Mouse (Mus musculus) left cerebral cortex, postnatal 25 days (tissue): Measurements from ENCODE around the gene Syt2. TPM values are rescaled to one million over a fixed set of nuclear protein-coding genes. Genes with fewer than 3 reads are reported as not detected.
A peak's percentile ranks its signal among the peaks of the same experiment; 100 is the strongest.

ENCODE experiments used
- DNase-seq, 2 experiments: peaks; one replicate each; pipeline ENCODE4 v3.0.0; 2022; ENCODE audit warnings: low spot score in 2 of 2, mixed read lengths in 1 of 2
- intact Hi-C: fragments of 180-260 bp; cut with DNase I; formaldehyde crosslinking; loops from one replicate; pipeline ENCODE4 v1.15.1; 2025
- total RNA-seq, 2 experiments: library from RNA; stranded (reverse); gene quantifications; 2 replicates each; pipeline ENCODE4 v1.2.3; 2021

The Syt2 gene
- total RNA-seq, 2 experiments from 2014 or later = 42.8 to 49.3 TPM

DNA sequence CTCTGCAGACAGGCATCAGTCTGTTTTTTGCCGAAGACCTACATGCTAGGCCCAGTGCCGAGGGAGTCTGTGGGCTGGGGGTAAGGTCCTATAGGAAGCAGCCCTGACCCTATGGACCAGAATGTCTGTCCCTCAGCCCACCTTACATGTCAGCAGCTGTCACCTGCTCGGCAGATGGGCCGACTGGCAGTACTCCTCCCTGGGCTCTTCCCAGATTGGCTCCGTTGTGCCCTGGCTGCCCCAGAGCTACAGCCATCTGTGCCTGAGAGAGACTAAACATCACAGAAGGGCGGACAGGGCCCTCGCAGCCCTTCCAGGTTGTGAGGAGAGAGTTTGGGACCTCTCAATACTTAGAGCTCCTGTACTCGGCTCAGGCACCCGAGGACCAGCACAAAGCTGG lies 52.9 kb downstream of the Syt2 start:
- intact Hi-C loops = no loop called here
- DNase-seq = no peak

DNA sequence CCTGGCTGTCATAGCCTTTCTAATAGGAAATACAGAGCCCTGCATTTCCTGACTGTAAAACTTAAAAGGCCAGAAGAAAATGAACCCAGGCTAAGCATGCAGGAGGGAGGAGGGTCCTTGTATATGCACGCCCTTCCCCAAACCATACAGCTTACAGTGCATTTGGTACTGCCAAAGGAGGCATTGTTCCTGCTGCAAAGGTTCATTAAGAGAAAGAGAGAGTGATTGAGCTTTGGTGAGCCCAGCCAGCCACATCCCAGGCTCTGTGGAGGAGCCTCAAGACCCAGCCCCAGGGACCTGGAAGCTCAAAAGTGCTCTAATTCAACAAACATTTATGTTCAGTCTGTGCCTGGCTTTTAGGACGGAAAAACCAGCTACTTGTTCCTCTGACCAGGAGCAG lies 53.7 kb downstream of the Syt2 start:
- intact Hi-C loops = no loop called here
- no peak for DNase-seq

DNA sequence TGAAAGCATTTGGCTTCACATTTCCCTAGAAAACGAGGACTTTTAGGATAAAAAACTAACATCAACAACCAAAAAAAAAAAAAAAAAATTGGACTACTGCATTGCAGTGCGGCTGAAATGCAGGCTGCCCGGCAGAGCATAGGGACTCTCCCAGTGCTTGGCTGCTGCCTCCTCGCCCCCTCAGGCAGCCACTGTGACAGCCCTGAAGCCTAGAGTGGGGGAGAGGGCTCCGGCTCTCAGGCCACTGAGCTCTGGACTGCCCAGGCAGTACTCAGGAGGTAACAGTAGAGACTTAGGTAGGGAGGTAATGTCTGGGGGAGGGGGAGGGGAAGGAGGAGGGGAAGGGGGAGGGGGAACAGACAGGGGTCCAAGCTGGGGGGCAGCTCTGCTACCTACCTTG lies 54.2 kb downstream of the Syt2 start:
- intact Hi-C loops = no loop called here
- no peak for DNase-seq

DNA sequence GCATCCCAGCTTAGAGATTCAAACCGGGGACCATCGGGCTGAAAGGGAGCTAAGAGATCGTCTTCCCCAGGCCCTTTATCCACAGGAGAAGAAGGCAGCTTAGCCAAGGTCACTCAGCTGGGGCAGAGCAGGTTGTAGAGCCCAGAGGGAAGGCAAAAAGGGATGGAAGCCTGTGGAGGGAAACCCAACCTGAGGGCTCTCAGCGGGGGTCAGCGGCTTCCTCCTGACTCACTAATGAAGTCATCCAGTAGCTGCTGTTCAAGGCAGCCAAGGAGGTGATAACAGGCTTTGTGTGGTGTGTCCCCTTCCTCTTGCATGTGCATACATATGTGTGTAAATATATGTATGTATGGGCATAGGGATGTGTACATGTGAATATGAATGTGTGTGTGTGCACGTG lies 54.7 kb downstream of the Syt2 start:
- intact Hi-C loops = no loop called here
- DNase-seq = no peak

DNA sequence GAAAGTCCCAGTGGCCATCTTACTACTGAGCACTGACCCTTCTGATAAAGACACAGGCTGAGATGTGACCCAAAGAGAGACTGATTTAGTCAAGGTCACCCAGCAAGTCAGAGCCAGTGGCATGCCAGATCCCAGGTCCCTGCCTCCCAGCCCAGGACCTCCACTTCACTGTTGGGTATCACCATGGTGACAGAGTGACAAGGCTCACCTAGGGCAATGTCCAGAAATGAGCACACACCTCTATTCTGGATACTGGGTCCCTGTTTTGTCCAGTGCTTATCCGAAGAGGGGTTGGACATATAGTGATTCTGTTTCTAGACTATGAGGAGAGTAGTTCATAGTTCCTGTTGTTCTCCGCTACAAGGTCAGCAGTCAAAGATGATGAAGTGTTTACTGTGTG lies 56.8 kb downstream of the Syt2 start:
- intact Hi-C loops = no loop called here
- no peak for DNase-seq

DNA sequence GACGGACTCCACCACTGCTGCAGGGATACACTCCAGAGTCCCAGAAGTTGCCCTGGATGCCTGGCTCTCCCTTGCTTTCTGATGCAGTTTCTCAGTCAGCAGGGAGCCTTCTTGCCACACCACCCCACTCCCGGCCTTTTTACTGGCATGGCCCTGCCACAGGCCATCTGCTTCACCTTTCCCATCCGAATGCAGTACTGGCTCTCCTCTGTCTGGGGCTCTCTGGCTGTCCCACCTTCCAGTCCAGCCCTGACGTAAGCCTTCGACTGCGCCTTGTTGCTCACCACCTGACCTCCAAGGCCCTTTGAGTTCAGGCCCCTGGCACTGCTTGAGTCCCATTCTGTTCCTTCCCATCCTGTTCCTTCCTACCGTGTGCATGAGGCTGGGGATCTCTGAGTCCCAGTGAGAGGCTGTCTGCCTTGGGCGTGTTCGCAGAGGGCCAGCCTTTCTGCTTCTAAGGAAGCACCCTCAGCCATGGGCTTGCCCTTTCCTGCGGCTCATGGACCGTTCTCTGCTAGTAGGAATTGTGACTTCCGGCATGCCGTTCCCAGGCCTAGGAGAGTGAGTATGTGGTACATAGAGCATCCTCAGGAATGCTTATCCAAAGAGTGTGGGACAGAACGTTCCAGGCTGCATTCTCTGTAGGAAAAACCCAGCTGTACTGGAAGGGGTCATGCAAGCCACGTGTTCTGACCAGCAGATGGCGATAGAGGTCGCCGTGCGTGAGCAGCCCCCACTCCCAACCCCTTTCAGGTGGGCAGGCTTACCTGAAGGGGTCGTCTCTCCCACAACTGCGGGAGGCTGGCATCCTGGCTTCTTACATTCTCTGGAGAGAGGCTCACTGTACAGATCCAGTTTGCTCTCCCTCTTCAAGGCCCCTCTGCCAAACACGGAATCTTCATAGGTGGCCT lies 58.2 kb downstream of the Syt2 start:
- intact Hi-C loops = no loop called here
- peak; percentile 21 to 25 for DNase-seq

DNA sequence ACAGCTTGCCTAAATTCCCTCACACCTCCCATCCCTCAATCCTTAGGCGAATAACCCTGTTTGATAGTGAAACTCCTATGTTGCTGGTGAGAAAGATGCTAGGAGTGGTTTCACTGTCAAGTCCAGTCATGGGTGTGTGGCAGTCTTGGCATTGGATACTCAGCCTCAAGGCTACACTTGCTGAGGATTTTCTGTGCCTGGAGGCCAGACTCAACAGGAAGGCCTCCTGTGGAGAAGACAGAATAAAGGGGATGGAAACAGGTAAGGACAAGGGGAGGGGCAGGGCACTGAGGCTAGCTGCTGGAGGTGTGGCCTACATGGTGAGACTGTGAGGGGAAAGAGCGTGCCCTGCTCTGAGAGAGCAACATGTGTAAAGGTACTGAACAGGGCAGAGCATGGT lies 60.1 kb downstream of the Syt2 start:
- DNase-seq = no peak
- intact Hi-C loops = no loop called here

DNA sequence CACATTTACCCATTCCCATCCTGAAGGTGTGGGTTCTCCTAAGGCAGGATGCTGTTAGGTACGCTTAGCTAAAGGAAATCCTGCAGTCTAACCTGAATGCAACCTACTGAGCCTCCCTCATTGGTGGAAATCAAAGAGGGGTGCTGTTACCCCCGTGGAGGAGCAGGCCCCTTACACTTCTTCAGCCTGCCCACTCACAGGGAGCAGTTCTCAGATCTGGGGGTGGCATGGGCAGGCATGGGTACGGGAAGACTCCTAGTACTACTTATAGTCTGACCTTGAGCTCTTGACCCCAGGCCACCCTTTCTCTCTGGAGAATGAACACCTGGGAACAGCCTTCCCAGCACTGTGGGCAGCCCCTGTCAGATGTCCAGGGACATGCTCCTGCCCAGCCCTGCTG lies 61.0 kb downstream of the Syt2 start:
- no peak for DNase-seq
- intact Hi-C loops = no loop called here

DNA sequence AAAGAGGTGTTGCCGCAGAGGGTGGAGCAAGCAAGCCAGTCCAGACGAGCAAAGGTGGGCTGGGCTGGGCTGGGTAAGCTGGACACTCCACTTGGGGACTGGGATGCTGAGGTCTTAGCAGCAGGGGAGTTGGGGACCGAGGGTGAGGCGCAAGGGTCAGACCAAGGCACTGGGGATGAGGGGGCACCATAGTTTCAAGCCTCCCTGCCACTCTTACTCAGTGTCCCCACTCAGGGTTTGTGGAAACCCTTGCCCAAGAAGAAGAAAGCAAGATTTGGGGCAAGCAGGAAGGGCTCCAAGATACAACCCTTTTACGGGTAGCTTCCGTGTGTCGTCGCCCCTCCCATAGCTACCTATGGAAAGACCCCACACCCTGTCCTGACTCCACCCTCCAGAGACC lies 61.8 kb downstream of the Syt2 start:
- intact Hi-C loops = no loop called here
- DNase-seq = no peak

DNA sequence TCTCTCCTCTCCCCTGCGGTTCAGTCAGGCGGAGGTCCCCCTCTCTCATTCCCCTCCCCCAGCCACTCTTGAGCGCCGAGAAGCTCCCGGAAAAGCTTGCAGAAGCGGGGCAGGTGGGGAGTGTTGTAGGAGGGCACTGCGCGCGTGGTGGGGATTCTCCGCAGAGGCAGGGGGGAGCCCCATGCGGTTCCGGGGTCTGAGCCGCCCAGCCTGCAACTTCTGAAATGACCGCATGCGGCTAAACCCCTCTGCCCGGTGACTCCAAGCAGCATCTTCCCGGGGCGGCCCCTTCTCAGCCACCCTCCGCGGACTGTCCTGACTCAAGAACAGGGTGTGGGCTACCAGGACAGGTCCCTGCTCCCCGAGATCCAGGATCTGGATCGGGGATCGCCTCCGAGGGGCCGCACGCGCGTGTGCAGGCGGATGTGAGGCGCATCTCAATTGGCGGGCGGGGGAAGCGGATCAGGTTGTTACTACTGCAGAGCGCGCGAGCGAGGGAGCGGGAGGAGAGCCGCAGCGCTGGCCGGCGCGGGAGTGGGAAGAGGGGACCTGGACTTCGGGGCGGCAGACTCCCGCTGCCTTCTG lies 62.4 kb downstream of the Syt2 start:
- intact Hi-C loops = no loop called here
- peak; percentile 45 to 50 for DNase-seq

DNA sequence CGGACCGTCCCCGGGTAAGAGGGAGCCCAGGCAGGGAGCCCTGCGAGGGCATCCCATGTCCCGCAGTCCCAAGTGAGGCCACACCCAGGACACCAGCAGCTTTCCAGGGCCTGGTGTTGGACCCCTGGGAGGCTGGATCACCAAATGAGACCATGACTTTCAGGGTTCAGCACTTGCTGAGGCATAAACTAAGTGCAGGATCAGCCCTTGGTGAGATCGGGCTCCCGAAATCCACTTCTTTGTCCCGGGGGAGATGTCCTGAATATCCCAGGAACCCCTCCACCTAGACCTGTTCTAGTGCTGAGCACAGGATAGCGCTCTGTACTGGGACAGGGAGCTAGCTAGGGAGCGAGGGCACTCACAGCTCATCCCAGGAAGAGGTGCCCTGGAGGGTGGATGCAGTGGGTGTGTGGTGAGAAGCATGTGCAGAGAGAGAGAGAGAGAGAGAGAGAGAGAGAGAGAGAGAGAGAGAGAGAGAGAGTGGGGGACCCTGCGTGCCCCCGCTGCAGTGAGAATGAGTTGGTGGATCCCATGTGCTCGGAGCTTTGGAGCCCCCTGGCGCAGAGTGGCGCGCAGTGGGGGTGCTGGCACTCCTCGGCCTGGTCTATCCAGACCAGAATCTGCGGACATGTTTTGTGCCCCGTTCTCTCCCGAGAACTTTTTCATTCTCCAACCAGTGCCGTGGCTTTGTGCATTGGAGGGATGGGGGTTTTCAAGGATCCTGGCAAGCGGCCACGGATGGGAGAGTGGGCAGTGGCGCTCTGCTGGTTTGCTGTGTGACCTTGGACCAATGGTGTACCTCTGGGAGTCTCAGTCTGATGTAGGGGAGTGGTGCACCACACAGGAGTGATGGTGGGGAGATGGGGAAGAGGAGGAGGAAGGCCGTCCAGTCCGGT lies 63.2 kb downstream of the Syt2 start:
- no peak for DNase-seq
- intact Hi-C loops = no loop called here

DNA sequence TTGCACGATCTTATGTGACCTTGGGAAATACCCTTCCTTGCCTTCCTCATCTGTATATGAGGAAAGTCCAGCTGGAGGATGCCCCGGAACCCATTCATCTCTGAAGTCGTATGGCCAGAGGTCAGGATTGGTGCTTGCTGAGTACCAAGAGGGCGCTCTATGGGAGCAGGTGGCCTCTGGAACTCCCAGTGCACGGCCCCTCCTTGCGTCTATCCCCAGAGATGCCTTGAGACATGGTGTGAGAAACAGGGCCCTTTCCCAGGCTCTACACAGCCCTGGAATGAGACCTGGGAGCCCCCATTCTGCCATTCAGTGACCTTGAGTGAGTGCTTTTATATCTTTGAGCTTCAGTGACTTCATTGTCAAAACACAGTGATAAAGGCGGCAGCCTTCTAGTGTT lies 64.6 kb downstream of the Syt2 start:
- DNase-seq = no peak
- intact Hi-C loops = no loop called here

DNA sequence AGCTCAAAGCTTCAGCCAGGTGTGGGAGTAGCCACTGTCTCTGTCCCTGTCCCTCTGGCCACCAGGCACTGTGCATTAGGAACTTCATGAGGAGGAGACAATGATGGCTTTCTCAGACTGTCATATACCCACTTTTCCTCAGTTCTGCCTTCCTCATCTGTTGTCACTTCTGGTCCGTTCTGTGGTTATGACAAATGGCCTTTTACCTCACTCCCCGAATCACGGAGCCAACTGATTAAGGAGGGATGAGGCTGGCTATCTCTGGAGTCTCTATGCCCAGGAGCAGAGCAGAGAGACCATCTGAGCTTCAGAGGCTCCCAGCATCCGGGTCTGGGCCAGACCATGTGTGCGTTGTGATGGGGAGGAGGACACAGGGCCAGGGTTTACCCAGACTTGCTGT lies 65.2 kb downstream of the Syt2 start:
- intact Hi-C loops = no loop called here
- no peak for DNase-seq

DNA sequence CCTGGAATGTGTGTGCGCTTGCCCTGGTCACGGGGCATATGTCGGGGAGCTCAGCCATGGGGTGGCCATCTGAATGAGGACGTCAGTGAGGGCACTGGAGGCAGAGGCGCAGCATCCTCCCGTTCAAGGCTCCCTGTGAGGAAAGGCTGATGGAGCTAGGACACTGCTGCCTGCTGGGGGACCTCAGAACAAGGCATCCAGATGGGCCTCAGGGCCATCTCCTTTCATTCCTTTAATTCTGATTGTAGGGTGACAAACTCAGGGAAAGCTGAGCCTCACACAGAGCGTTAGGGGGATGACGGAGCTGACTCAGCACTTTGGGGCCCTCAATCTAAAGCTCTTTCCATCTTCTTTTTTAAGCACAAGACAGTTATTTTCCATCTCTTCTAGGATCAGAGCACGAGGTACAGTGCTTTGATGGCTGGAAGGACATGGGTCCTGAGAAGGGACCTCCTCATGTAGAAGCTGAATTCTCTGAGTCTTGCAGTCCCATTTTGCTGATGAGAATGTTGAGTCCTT lies 66.4 kb downstream of the Syt2 start:
- no peak for DNase-seq
- intact Hi-C loops = no loop called here

DNA sequence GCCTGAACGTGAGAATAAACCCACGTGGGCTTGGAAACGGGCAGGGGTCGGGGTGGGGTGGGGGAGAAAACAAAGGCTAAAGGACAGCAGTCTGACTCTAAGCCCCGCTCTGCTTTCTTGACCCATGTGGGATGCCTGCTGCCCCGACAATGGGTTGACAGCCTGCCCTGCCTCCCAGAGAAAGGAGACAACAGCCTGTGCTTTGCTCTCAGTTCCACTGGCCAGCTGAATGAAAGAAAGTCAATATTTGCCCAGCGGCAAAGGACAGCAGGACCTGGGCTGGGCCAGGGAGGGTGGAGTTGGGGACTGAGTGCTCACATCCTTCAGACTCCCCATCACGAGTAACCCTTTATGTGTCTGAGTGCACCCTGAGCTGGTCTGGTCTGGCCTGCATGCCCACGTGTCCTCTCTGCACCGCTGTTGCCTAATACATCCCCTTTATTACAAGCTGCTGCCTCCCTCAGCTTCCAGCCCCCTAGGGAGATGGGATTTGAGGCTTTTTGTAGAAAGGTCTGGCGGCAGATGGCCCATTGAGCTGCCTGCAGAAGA lies 67.0 kb downstream of the Syt2 start:
- DNase-seq = no peak
- intact Hi-C loops = no loop called here

DNA sequence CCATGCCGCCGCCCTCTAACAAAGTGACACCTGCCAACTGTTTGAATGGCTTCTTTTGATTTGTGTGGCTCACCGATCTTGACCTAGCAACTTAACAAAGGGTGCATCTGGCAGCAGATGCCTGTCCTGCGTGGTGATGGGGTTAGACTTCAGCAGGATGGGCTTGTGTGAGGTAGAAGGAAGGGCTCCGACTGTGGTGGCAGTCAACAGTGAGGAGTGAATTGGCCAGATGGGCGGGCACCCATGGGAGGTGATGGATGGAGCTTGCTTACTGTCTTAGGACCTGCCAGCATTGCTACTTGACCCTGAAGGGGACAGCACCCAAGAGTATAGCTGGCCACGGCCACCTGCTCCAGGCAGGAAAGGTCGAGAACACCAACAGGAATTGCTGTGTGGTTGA lies 67.7 kb downstream of the Syt2 start:
- intact Hi-C loops = no loop called here
- no peak for DNase-seq

DNA sequence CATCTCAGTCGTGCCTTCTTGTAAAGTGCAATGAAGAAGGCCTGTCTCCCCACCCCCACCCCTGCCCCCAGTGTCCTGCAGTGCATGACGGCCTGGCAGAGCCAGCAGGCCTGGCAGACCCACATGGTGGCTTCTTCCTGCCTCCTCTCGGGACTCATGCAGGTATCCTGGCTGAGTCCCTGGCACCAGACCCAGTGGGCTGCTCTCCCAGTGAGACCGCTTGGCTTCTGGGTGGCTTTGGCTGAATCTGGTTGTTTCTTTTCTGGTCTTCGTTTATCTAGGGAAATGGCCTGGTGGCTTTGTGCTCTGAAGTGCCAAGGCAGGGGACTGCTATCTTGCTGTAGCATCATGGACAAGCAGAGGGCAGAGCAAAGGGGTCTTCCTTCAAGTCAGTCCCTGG lies 68.6 kb downstream of the Syt2 start:
- no peak for DNase-seq
- intact Hi-C loops = no loop called here

DNA sequence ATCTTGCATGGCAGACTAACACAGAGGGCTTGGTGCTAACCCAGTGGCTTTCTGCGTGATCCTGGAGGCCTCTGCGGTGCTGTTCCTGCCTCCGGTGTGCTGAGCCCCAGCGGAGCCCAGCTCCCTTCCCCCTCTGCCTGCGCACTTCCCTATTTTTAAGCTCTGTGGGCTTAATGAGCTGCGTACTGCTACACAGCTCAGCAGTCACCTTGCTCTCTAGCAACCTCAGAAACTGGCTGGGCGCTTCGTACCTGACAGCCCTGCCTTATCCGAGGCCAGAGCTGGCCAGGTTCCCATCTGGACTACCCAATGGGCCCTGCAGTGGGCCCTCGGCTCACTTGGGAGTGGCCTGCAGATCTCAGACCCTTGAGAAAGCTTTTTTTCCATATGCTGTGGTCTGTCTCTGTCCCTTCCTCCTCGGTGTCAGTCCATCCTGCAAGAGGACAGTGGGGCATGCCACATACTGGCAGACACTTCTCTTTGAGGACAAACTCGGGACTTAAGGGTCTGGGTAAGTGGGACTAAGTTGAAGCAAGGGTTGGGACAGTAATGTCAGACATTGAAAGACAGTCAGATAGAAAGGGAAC lies 73.3 kb downstream of the Syt2 start:
- intact Hi-C loops = no loop called here
- DNase-seq = peak in 1 of 2 experiments; percentile 23

DNA sequence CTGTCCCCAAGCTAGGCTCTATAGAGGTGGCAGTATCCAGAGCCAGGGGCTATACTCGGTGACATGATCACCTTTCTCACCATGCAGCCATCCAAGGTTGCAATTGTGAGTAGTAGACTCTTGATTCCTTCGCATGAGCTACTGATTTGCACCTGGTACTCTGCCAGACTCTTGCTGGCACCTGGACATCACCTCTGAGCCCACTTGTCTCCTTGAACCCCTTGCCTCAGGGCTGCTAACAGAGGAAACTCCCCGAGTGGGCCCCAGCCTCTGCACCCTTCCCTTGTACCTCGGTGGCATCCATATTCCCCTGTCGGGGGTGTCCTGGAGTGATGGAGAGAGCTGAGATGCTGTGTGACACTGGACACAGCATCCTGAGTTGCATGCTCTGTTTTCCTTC lies 75.0 kb downstream of the Syt2 start:
- intact Hi-C loops = no loop called here
- no peak for DNase-seq

DNA sequence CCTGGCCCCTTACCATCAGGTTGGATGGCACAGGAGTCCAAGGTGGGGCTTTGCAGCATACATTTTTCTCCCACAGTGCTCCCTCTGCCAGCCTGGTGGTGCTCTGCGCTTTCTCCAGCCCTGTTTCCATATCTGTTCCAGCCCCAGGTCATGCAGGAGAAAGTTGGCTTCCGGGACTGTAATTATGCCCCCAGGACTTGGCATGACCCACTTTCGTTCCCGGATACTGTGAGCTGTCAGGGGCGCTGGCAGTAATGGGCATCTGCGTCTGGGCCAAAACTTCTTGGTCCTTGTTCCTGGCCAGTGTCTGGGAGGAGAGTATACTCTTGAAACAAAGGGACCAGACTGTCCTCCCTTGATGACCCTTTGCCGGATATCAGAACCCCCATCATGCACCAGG lies 76.4 kb downstream of the Syt2 start:
- intact Hi-C loops = no loop called here
- no peak for DNase-seq
